Mouse (Mus musculus) heart, embryonic 16.5 days (tissue): ENCODE measurements around the gene Cd320. TPM values are rescaled to one million over a fixed set of nuclear protein-coding genes. Genes with fewer than 3 reads are reported as not detected.
A peak's percentile ranks its signal among the peaks of the same experiment; 100 is the strongest.

ENCODE experiments used
- ATAC-seq: fragments of 200-750 bp; cut with Nextera tagmentation; replicated peaks from 2 replicates; pipeline ENCODE4 v1.8.0; 2017; ENCODE audit warnings: moderate number of reproducible peaks; ENCODE audit not compliant: insufficient read depth, low FRiP score; ENCODE audit errors: extremely low read depth
- H3K27ac ChIP-seq: fragments of 300-500 bp; sonication (generic); 2 replicates; pipeline ENCODE4 v1.5.1; 2014; ENCODE audit warnings: mild to moderate bottlenecking, low read length, control low read depth, moderate library complexity
- H3K27me3 ChIP-seq: fragments of 300-500 bp; sonication (generic); 2 replicates; pipeline ENCODE4 v1.6.1; 2014; ENCODE audit warnings: low read length, mixed read lengths; ENCODE audit not compliant: control insufficient read depth, insufficient read depth
- H3K36me3 ChIP-seq: fragments of 300-500 bp; sonication (generic); 2 replicates; pipeline ENCODE4 v1.6.1; 2014; ENCODE audit not compliant: control insufficient read depth, insufficient read depth
- H3K4me1 ChIP-seq: fragments of 300-500 bp; sonication (generic); 2 replicates; pipeline ENCODE4 v1.6.1; 2014; ENCODE audit warnings: low read length, mixed read lengths; ENCODE audit not compliant: control insufficient read depth, insufficient read depth
- H3K4me2 ChIP-seq: fragments of 300-500 bp; sonication (generic); 2 replicates; pipeline ENCODE4 v1.6.1; 2014; ENCODE audit warnings: low read depth, mild to moderate bottlenecking, control low read depth, low read length
- H3K4me3 ChIP-seq: fragments of 300-500 bp; sonication (generic); 2 replicates; pipeline ENCODE4 v1.5.1; 2014; ENCODE audit warnings: mild to moderate bottlenecking, control low read depth, low read length
- H3K9ac ChIP-seq: fragments of 300-500 bp; sonication (generic); 2 replicates; pipeline ENCODE4 v1.6.1; 2014; ENCODE audit warnings: low read length, control low read depth
- H3K9me3 ChIP-seq: fragments of 300-500 bp; sonication (generic); replicated peaks from 2 replicates; pipeline ENCODE4 v1.6.1; 2016; ENCODE audit warnings: low read length; ENCODE audit not compliant: control insufficient read depth
- WGBS: fragments of 180-500 bp; shearing (Covaris S2); extraction: QIAGEN DNeasy Blood & Tissue Kit; methylation state at CpG from one replicate; pipeline ENCODE4 v1.1.7; 2014; 5-methylcytosine and 5-hydroxymethylcytosine counted together
- polyA plus RNA-seq: library from polyadenylated mRNA; unstranded; fragments of >200 nt; fragmentation: Nextera tagmentation; extraction: Ambion mirVana; gene quantifications from 2 replicates; pipeline ENCODE4 v1.2.1, GENCODE M21; 2015

Cd320 gene
- polyA plus RNA-seq, 1 experiment from 2014 or later: 37.6 TPM

DNA sequence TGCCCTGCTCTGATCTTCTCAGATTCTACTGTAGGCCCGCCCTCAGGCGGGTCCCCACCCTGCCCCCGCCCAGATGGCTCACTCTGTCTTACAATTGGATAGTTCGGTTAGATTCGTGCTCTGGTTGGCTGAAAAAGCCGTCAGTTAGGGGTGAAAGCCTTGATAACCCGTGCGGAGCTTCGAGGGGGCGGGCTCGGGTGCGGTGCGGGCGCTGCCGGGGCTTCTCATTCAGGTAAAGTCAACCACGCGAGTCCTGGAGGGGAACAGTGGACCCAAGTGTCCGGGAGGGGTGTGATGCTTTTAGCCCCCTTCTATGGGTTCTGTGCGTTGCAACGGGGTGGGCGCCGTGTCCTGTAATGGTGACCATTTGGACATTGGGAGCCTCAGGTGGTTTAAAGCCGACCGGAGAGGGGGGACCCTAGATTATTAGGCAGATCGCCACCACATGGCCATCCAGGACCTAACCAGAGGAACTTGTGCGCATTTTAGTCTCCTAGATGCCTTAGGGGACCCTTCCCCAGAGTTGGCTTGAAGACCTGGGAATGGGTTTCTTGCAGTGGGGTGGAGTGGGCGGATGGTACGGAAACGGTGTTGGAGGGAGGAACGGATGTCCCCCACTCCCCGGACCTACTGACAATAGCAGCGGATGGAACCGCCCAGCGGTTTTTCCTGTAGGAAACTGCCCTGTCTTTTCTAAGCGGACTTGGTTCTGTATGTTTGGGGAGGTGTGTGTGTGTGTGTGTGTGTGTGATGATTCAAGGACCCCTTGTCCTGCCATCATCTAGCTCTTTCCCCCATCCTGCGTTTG is 32.4 kb upstream of the Cd320 start, which contains the start of gene Kank3:
Gene Kank3, plus strand, starts transcription at position 186 of the 808 bp plus-strand sequence.
- H3K4me3 ChIP-seq: peak within 1 kb of the TSS; percentile 55
- peak; percentile 91 for ATAC-seq
- WGBS: under 1% methylated on average over 36 of the region's 36 CpGs
- no peaks in the 10 kb centered on the region for H3K9me3 ChIP-seq
- H3K27ac ChIP-seq: peak within 1 kb of the TSS; percentile 81
- peak within 1 kb of the TSS; percentile 75 for H3K4me2 ChIP-seq
- peaks cover 19% of the 10 kb centered on the region for H3K4me1 ChIP-seq
- peaks cover 23% of the 10 kb centered on the region for H3K27me3 ChIP-seq
- H3K36me3 ChIP-seq: no peaks in the 10 kb centered on the region
- peak within 1 kb of the TSS; percentile 66 for H3K9ac ChIP-seq

DNA sequence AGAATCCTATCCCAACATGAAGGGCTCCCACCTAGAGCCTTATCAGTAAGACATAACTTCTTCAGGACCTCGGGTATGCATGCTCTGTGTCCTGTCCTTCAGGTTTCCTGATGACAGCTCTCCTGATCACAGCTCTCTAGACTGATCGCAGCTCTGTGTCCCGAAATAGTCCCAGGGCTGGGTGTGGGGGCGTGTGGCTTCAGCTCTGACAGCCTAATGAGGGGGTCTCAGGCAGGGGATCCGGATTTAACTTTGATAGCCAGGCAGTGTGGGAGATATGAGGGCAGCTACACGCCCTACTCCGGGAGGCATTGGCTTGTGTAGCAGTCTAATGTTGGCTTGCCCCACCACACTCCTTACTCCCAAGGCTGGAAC is 31.8 kb upstream of the Cd320 start:
- peaks cover 19% of the 10 kb centered on the region for H3K4me1 ChIP-seq
- peaks cover 2% of the 10 kb centered on the region; the same call in 1 of the 2 replicates for H3K36me3 ChIP-seq
- H3K9ac ChIP-seq: peak overlapping the region; percentile 66
- H3K27me3 ChIP-seq: peaks cover 21% of the 10 kb centered on the region
- peak overlapping the region; percentile 81 for H3K27ac ChIP-seq
- 2% methylated on average over 7 of the region's 7 CpGs for WGBS
- peak overlapping the region; percentile 75 for H3K4me2 ChIP-seq
- peak; percentile 38 for ATAC-seq
- peak overlapping the region; percentile 55 for H3K4me3 ChIP-seq
- no peaks in the 10 kb centered on the region for H3K9me3 ChIP-seq

DNA sequence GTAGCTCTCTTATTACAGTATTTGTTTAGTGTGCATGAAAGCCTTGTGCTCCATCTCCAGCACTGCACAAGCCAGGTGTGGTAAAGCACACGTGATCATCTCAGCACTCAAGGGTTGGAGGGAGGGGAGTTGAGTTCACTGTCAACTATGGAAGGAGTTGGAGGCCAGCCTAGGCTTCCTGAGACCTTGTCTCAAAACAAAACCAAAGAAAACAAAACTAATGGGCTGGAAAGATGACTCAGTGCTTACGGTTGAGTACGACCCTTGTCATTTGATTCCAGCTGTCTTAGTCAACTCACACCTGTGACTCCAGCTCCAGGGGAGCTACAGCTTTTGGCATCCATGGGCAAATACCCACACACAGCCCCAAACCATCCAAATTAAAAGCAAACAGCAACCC is 30.4 kb upstream of the Cd320 start:
- H3K36me3 ChIP-seq: peaks cover 2% of the 10 kb centered on the region; the same call in 1 of the 2 replicates
- H3K4me1 ChIP-seq: peaks cover 24% of the 10 kb centered on the region
- no peaks in the 10 kb centered on the region for H3K9me3 ChIP-seq
- H3K9ac ChIP-seq: peak overlapping the region; percentile 15; the same call in 1 of the 2 replicates
- peak overlapping the region; percentile 22; the same call in 1 of the 2 replicates for H3K4me3 ChIP-seq
- WGBS: 43% methylated on average over 3 of the region's 3 CpGs
- H3K27ac ChIP-seq: peak overlapping the region; percentile 79
- H3K4me2 ChIP-seq: peak overlapping the region; percentile 75
- ATAC-seq: no peak
- H3K27me3 ChIP-seq: peaks cover 11% of the 10 kb centered on the region; the same call in 1 of the 2 replicates

DNA sequence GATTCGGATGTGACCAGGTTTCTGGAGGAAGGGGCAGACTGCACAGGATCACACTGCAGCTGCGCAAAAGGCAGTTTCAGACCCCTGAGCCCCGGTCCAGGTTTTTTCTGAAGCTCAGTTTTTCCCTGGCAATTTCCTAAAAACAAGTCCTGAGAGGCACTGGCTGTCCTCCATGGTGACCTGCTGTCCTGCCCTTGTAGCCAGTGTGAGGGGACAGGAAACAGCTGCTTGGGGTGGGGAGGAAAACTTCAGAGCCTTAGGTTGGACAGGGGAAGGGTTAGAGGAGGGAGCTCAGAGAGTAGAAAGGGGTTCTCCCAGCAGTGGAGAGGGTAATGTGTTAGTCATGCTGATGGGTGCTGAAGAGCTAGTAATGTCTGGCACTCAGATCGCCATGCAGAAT is 29.9 kb upstream of the Cd320 start:
- 45% methylated on average over 4 of the region's 4 CpGs for WGBS
- H3K9me3 ChIP-seq: no peaks in the 10 kb centered on the region
- H3K4me2 ChIP-seq: peak overlapping the region; percentile 75
- H3K4me1 ChIP-seq: peaks cover 27% of the 10 kb centered on the region
- H3K36me3 ChIP-seq: peaks cover 2% of the 10 kb centered on the region; the same call in 1 of the 2 replicates
- peak overlapping the region; percentile 22; the same call in 1 of the 2 replicates for H3K4me3 ChIP-seq
- H3K27ac ChIP-seq: peak overlapping the region; percentile 79
- peaks cover 11% of the 10 kb centered on the region; the same call in 1 of the 2 replicates for H3K27me3 ChIP-seq
- no peak for ATAC-seq
- H3K9ac ChIP-seq: peak overlapping the region; percentile 15; the same call in 1 of the 2 replicates

DNA sequence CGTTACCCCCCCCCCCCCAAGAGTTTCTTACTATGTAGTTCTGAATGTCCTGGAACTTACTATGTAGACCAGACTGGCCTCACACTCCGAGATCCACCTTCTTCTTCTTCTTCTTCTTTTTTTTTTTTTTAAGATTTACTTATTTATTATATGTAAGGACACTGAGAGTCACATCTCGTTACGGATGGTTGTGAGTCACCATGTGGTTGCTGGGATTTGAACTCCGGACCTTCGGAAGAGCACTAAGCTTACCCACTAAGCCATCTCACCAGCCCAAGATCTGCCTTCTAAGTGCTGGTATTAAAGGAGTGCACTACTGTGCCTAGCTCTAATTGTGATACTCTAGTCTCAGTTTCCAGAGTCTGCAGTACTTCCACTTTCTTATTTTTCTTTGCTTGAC is 27.5 kb upstream of the Cd320 start:
- Histone ChIP-seq H3K27me3 (0 out of 2 replicates have a peak, but pooled peaks cover 7% of the 10 kb centered on the region), H3K9ac (no peak overlapping the region), H3K9me3 (no peaks in the 10 kb centered on the region), H3K4me1 (peaks cover 31% of the 10 kb centered on the region), H3K4me2 (no peak overlapping the region), H3K27ac (no peak overlapping the region), H3K4me3 (no peak overlapping the region), H3K36me3 (peaks cover 15% of the 10 kb centered on the region; the same call in 1 of the 2 replicates)
- ATAC-seq: no peak
- 91% methylated on average over 6 of the region's 6 CpGs for WGBS

DNA sequence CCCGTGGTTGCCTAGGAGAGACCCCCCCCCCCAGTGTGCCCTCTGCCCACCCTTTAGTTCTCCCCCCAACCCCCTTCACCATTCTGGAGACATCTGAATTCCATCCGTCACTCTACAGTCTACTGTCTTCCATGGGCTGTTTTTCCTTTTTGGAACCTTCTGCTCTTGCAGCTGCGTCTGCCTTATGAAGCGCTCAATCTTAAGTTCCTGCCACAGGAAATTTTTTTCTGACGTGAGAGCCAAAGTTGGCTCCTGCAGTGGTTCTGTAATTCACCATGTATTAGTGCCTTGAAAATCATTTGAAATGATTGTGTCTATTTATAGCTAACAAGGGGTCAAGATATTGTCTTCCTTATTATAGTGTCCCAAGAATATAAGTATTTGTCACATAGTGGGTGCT is 26.3 kb upstream of the Cd320 start:
- no peak for ATAC-seq
- peak overlapping the region; percentile 98 for H3K4me2 ChIP-seq
- no peaks in the 10 kb centered on the region for H3K9me3 ChIP-seq
- H3K36me3 ChIP-seq: peaks cover 25% of the 10 kb centered on the region
- 58% methylated on average over 5 of the region's 5 CpGs for WGBS
- H3K4me3 ChIP-seq: peak overlapping the region; percentile 72
- H3K27ac ChIP-seq: peak overlapping the region; percentile 86
- H3K9ac ChIP-seq: peak overlapping the region; percentile 87; the same call in 1 of the 2 replicates
- H3K27me3 ChIP-seq: 0 out of 2 replicates have a peak, but pooled peaks cover 7% of the 10 kb centered on the region
- peaks cover 25% of the 10 kb centered on the region for H3K4me1 ChIP-seq

DNA sequence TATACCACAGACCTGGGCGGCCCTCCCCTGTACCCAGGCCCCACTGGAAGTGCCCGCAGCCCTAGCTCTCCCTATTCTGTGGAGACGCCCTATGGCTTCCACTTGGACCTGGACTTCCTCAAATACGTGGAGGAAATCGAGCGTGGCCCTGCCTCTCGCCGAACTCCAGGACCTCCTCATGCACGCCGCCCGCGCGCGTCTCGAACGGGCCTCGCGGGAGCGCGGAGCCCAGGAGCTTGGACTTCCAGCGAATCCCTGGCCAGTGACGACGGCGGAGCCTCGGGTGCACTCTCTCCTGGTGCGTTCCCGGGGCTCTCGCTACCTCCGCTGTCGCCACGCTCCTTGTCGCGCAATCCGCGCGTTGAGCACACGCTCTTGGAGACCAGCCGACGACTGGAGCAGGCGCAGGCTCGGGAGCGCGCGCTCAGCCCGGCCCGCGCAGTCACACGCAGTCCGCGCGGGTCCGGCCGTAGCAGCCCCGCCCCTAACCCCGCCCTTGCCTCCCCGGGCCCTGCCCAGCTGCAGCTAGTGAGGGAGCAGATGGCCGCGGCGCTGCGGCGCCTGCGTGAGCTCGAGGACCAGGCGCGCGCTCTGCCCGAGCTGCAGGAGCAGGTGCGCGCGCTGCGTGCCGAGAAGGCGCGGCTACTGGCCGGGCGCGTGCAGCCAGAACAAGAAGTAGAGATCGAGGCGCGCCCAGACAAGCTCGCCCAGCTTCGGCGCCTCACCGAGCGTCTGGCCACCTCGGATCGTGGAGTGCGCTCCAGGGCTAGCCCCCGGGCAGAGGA is 25.5 kb upstream of the Cd320 start:
- Histone ChIP-seq H3K27me3 (0 out of 2 replicates have a peak, but pooled peaks cover 7% of the 10 kb centered on the region), H3K9ac (peak overlapping the region; percentile 87), H3K9me3 (no peaks in the 10 kb centered on the region), H3K4me3 (peak overlapping the region; percentile 72), H3K36me3 (peaks cover 33% of the 10 kb centered on the region), H3K27ac (peak overlapping the region; percentile 86), H3K4me1 (peaks cover 26% of the 10 kb centered on the region), H3K4me2 (peak overlapping the region; percentile 98)
- WGBS: under 1% methylated on average over 88 of the region's 89 CpGs
- peak; percentile 96 for ATAC-seq

DNA sequence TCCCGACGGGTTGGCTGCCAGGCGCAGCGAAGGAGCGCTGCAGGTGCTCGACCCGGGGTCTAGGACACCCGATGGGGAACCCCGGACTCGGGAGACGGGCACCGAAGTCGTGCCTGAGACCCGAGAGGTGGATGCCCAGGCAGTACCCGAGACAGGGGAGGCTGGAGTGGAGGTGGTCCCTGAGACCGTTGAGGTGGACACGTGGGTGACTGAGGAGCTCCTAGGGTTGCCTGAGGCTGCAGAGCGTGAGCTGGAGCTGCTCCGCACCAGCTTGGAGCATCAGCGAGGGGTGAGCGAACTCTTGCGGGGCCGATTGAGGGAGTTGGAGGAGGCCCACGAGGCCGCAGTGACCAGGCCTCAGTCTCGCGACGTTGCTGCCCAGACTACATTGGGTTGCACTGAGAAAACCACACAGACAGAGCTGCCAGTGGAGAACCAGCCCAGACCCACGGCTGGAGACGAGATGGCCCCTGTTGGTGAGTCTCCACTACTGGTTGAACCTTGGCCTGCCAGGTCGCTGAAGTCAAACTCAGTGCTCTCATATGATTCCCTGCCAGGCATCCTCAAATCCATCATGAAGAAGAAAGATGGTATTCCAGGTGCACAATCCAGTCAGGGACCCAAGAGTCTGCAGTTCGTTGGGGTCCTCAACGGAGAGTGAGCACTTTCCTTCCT is 24.8 kb upstream of the Cd320 start:
- H3K9ac ChIP-seq: peak overlapping the region; percentile 87
- H3K36me3 ChIP-seq: peaks cover 38% of the 10 kb centered on the region
- ATAC-seq: peak; percentile 2; the same call in 1 of the 2 replicates
- peak overlapping the region; percentile 98 for H3K4me2 ChIP-seq
- 0 out of 2 replicates have a peak, but pooled peaks cover 7% of the 10 kb centered on the region for H3K27me3 ChIP-seq
- WGBS: 25% methylated on average over 33 of the region's 33 CpGs
- no peaks in the 10 kb centered on the region for H3K9me3 ChIP-seq
- peaks cover 27% of the 10 kb centered on the region for H3K4me1 ChIP-seq
- peak overlapping the region; percentile 72 for H3K4me3 ChIP-seq
- H3K27ac ChIP-seq: peak overlapping the region; percentile 70
